Mouse (Mus musculus) hindbrain, embryonic 11.5 days (tissue): ENCODE results near the gene Shkbp1. TPM values are rescaled to one million over a fixed set of nuclear protein-coding genes. Genes with fewer than 3 reads are reported as not detected.

ENCODE experiments used
- ATAC-seq: fragments of 200-750 bp; cut with Nextera tagmentation; 2 replicates; pipeline ENCODE4 v1.8.0; 2017; ENCODE audit warnings: mild to moderate bottlenecking, moderate TSS enrichment, moderate library complexity; ENCODE audit not compliant: low FRiP score
- DNase-seq: peaks from one replicate; pipeline ENCODE4 v3.0.0-alpha.2; 2015; ENCODE audit warnings: low spot score
- H3K27ac ChIP-seq: fragments of 300-500 bp; sonication (generic); 2 replicates; pipeline ENCODE4 v1.5.1; 2014; ENCODE audit warnings: mild to moderate bottlenecking, low read depth, low read length
- H3K27me3 ChIP-seq: fragments of 300-500 bp; sonication (generic); 2 replicates; pipeline ENCODE4 v1.6.1; 2014; ENCODE audit warnings: mild to moderate bottlenecking, low read length, moderate library complexity, mixed read lengths; ENCODE audit not compliant: control insufficient read depth, insufficient read depth
- H3K36me3 ChIP-seq: fragments of 300-500 bp; sonication (generic); 2 replicates; pipeline ENCODE4 v1.6.1; 2014; ENCODE audit warnings: mild to moderate bottlenecking, low read length, moderate library complexity, mixed read lengths; ENCODE audit not compliant: control insufficient read depth, insufficient read depth
- H3K4me1 ChIP-seq: fragments of 300-500 bp; sonication (generic); replicated peaks from 2 replicates; pipeline ENCODE4 v1.6.1; 2014; ENCODE audit warnings: low read length, mixed read lengths; ENCODE audit not compliant: control insufficient read depth, insufficient read depth
- H3K4me2 ChIP-seq: fragments of 300-500 bp; sonication (generic); replicated peaks from 2 replicates; pipeline ENCODE4 v1.6.1; 2014; ENCODE audit warnings: mild to moderate bottlenecking, low read depth, low read length
- H3K4me3 ChIP-seq: fragments of 300-500 bp; sonication (generic); 2 replicates; pipeline ENCODE4 v1.5.1; 2014; ENCODE audit warnings: low read depth, low read length
- H3K9ac ChIP-seq: fragments of 300-500 bp; sonication (generic); 2 replicates; pipeline ENCODE4 v1.6.1; 2014; ENCODE audit warnings: low read depth, low read length
- H3K9me3 ChIP-seq: fragments of 300-500 bp; sonication (generic); 2 replicates; pipeline ENCODE4 v1.6.1; 2016; ENCODE audit warnings: low read length; ENCODE audit not compliant: control insufficient read depth
- WGBS: fragments of 180-500 bp; shearing (Covaris S2); extraction: QIAGEN DNeasy Blood & Tissue Kit; methylation state at CpG from one replicate; pipeline ENCODE4 v1.1.7; 2014; 5-methylcytosine and 5-hydroxymethylcytosine counted together
- polyA plus RNA-seq: library from polyadenylated mRNA; unstranded; fragments of >200 nt; fragmentation: Nextera tagmentation; extraction: Ambion mirVana; gene quantifications from 2 replicates; pipeline ENCODE4 v1.2.1, GENCODE M21; 2014

The Shkbp1 gene
- polyA plus RNA-seq, 1 experiment from 2014 or later: 51.5 TPM

DNA sequence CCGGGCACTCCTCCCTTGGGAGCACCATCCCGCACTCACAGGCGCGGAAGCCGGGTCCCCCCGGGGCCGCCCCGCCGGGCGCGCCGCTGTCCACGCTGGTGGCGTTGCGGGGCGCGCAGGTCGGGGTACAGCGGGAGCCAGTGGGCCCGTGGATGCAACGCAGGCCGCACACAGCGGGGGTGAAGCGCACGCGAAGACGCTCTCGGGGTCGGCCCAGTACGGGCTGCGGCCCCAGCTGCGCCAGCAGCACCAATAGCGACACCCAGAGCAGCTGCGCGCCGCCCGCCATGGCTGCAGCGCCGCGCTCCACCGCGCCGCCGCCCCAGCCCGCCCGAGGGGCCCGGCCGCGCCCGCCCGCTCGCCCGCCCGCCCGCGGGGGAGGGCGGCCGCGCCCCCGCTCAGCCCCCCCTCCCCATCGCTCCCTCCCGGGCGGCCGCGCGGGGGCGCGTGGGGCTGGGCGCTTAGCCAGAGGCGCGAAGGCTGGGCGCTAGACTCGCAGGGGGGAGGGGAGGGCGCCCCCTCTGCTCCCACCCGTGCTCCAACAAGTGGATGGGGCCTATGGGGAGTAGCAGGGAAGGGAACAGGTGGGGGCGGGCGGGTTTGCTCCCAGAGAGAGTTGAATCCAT lies 22.4 kb downstream of the Shkbp1 start:
- H3K4me1 ChIP-seq: peaks cover 21% of the 10 kb centered on the region
- no peaks in the 10 kb centered on the region for H3K9me3 ChIP-seq

DNA sequence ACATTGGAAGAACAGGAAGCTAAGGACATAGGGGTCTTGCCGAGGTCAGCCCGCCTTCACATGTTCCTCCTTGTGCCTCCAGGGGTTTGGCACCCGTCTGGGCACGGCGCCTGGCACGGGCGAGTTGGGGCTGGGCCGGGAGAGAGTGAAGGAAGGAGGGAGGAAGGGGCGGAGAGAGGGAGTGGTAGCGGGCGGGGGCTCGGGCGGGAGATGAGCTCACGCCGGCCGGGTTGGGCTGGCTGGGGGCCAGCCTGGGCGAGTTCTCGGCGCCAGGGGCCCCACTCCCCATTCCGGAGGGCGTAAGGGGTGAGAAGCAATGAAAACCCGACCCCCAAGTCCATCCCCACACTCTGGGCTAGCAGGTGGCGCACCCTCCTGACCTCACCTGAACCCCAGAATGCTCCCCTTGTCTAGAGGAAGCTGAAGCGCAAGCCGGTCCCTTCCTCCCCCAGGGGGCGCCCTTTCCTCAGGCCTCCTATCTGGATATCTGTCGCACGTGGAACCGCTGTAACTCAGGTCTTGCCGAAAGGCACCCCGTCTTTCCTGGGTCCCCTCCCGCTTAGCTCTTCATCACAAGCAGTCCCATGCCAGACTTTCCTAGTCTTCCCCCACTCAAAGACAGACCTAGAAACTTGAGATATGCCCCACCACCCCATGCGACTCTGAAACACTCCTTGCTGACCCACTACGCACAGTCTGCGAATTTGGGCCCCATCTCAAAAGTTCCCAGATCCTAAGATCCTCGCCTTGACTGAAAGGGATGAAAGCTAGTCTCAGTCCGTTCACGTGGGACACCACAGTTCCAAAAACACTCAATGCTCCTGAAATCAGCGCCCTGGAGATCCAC lies 23.2 kb downstream of the Shkbp1 start:
- peak overlapping the region; percentile 57 for H3K4me2 ChIP-seq
- H3K9me3 ChIP-seq: no peaks in the 10 kb centered on the region
- peak overlapping the region; percentile 31 for H3K4me3 ChIP-seq
- no peak overlapping the region for H3K9ac ChIP-seq
- H3K36me3 ChIP-seq: no peaks in the 10 kb centered on the region
- H3K4me1 ChIP-seq: peaks cover 21% of the 10 kb centered on the region
- H3K27me3 ChIP-seq: peaks cover 94% of the 10 kb centered on the region
- DNase-seq (peak; percentile 88), ATAC-seq (no peak)
- under 1% methylated on average over 37 of the region's 39 CpGs for WGBS
- H3K27ac ChIP-seq: no peak overlapping the region

More for the DNA sequence above, 22.4 kb downstream of the Shkbp1 start:
- Histone ChIP-seq H3K9ac (0 out of 2 replicates have a peak overlapping the region, but pooled peaks have one; percentile 17), H3K27me3 (peaks cover 90% of the 10 kb centered on the region), H3K36me3 (no peaks in the 10 kb centered on the region), H3K4me2 (peak overlapping the region; percentile 57), H3K4me3 (peak overlapping the region; percentile 31), H3K27ac (no peak overlapping the region)
- under 1% methylated on average over 39 of the region's 77 CpGs for WGBS
- ATAC-seq: no peak
- peak; percentile 56 for DNase-seq

DNA sequence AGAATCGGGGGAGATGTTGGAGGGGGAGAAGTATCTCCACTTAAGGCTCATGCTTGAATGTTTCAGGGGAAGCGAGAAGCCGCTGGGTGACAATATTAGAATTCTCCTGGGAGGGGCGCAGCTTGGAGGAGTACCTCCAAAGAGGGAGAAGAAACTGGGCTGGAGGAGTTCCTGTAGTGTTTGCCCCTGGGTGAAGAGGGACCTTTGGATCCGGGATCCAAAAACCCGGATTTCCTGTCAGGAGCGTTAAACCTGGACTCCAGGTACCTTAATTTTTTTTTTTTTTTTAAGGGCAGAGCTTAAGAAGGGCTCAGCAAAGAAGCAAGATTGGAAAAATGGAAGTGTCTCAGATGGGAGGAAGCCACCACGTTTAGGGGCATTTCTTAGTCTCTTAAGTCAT lies 24.0 kb downstream of the Shkbp1 start:
- H3K4me2 ChIP-seq: no peak overlapping the region
- no peak overlapping the region for H3K9ac ChIP-seq
- no peaks in the 10 kb centered on the region for H3K9me3 ChIP-seq
- no peak overlapping the region for H3K27ac ChIP-seq
- peaks cover 21% of the 10 kb centered on the region for H3K4me1 ChIP-seq
- peaks cover 96% of the 10 kb centered on the region for H3K27me3 ChIP-seq
- no peaks in the 10 kb centered on the region for H3K36me3 ChIP-seq
- WGBS: 6% methylated on average over 8 of the region's 8 CpGs
- H3K4me3 ChIP-seq: no peak overlapping the region
- ATAC-seq (no peak), DNase-seq (no peak)

DNA sequence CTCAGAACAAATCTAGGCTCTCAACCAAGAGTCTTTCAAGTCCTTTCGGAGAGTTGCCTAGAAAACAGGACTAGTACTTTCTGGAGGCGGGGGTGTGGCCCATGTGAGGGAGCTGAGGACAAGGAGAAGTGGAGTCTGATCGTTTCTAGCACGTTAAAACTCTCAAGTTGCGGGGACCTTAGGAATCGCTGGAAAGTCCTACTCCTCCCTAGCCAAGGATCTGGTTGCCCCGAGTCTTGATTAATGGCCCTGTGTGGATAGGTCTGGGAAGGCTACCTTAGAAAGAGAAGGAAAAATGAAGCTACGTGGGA lies 24.3 kb downstream of the Shkbp1 start:
- H3K9ac ChIP-seq: no peak overlapping the region
- H3K27me3 ChIP-seq: peaks cover 97% of the 10 kb centered on the region
- ATAC-seq (no peak), DNase-seq (no peak)
- H3K4me2 ChIP-seq: no peak overlapping the region
- H3K36me3 ChIP-seq: no peaks in the 10 kb centered on the region
- H3K27ac ChIP-seq: no peak overlapping the region
- H3K4me1 ChIP-seq: peaks cover 21% of the 10 kb centered on the region
- WGBS: 5% methylated on average over 8 of the region's 8 CpGs
- H3K9me3 ChIP-seq: no peaks in the 10 kb centered on the region
- no peak overlapping the region for H3K4me3 ChIP-seq

DNA sequence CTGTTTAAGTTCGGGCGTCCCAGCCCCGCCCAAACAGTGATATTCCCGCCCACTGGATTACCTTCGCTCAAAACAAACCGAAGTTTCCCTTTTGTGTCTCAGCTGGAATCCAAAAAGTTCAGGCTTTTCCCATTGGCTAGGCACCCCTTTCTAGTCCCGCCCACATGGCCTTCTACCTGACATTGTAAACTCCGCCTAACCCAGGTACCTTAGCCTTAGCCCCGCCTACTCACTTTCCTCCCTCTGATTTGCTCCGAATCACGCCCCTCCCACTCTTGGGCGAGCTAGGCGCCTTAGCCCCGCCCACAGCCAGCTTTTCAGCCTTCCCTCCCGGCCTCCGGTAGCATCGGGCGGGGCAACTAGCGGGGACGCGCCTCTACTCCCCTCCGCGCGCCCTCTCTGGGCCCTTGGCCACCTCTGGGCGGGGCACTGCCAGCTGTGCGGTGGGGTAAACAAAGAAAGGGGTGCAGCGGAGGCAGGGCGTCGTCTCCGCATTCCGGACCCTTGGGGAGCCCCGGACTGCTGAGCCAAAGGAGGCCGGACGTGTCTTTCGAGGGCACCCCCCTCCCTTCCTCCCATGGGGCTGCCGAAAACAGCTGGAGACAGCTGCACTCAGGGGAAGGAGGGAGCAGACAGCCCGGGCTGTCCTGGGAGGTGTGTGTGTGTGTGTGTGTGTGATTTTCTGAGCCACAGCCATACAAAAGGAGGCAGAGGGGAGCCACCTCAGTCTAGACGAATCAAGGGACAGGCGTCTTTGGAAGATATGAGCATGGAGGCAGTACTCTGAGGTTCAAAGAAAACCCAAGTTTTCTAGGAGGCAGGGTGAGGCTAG lies 24.9 kb downstream of the Shkbp1 start:
- no peak overlapping the region for H3K27ac ChIP-seq
- peaks cover 24% of the 10 kb centered on the region for H3K4me1 ChIP-seq
- WGBS: 1% methylated on average over 35 of the region's 39 CpGs
- ATAC-seq: 0 out of 2 replicates have a peak, but pooled peaks have one; percentile 10
- no peak overlapping the region for H3K9ac ChIP-seq
- H3K4me3 ChIP-seq: peak overlapping the region; percentile 30
- no peaks in the 10 kb centered on the region for H3K9me3 ChIP-seq
- H3K27me3 ChIP-seq: peaks cover 98% of the 10 kb centered on the region
- H3K36me3 ChIP-seq: no peaks in the 10 kb centered on the region
- DNase-seq: peak; percentile 81
- peak overlapping the region; percentile 56 for H3K4me2 ChIP-seq

DNA sequence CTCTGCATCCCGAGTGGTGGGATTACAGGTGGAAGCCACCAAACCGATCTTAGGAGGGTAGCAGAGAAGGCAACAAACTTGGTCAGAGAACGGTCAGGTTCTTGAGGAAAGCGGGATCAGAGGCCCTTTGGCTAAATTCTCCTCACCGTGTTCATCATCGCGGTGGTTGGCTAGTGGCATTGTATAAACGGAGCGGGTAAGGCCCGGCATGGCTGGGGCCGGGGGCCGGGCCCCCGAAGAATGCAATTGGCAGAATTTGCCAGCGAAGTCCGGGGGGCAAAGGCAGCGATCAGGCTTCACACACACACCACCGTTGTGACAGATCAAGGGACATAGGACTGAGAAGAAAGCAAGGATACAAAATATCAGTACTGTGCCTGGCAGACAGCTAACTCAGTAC lies 25.8 kb downstream of the Shkbp1 start:
- H3K27me3 ChIP-seq: peaks cover 98% of the 10 kb centered on the region
- H3K4me3 ChIP-seq: no peak overlapping the region
- no peaks in the 10 kb centered on the region for H3K36me3 ChIP-seq
- DNase-seq (no peak), ATAC-seq (no peak)
- H3K27ac ChIP-seq: no peak overlapping the region
- WGBS: 23% methylated on average over 17 of the region's 17 CpGs
- peaks cover 24% of the 10 kb centered on the region for H3K4me1 ChIP-seq
- no peak overlapping the region for H3K4me2 ChIP-seq
- H3K9me3 ChIP-seq: no peaks in the 10 kb centered on the region
- H3K9ac ChIP-seq: no peak overlapping the region

DNA sequence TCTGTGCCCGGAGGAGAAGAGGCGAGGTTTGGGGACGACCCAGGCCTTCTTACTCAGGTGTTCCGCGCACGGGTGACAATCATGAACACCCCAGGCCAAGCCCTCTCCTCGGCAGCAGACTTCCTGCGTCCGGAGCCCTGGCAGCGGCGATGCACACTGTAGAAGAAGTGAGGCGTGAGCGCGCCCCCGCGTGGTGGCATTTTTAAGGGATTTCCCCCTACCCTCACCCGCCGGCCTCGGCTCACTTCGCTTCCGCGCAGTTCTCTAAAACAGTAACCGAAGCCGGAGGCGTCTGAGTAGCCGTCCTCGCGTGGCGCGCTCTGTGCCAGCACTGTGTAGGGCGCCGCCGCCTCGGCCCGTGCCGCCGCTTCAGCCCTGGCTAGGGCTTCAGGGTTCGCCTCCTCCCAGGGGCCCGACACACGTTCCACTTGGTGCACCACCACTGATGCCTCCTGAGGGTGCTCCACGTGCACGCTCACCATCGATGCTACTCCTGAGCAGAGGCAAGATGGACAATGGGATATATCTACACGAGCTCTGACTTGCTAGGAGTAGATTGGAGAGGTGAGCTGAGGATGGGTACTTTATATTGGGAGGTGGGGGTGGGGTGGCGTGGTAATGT lies 26.4 kb downstream of the Shkbp1 start:
- 4% methylated on average over 45 of the region's 45 CpGs for WGBS

DNA sequence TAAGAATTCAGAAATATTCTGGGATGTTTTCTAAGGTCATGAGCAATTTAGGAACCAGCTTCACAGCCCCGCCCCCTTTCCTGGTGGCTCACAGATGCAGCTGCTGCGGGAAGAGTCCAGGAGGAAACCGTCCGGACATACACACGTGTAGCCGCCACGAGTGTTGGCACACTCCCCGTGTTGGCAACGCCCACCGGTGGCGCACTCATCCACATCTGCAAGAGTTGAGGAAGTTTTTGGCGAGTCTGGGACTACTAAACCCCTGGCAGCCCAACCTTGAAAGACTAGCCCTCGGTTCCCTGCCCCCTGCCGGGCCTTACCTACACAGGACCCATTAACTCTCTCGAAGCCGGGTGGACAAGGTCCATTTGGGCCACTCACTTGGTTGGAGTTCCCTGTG lies 27.2 kb downstream of the Shkbp1 start:
- Histone ChIP-seq H3K27ac (no peak overlapping the region), H3K36me3 (no peaks in the 10 kb centered on the region), H3K4me2 (no peak overlapping the region), H3K27me3 (peaks cover 90% of the 10 kb centered on the region), H3K4me1 (peaks cover 17% of the 10 kb centered on the region), H3K9me3 (no peaks in the 10 kb centered on the region), H3K9ac (no peak overlapping the region), H3K4me3 (no peak overlapping the region)
- ATAC-seq (no peak), DNase-seq (no peak)
- 31% methylated on average over 16 of the region's 16 CpGs for WGBS

More for the DNA sequence above, 26.4 kb downstream of the Shkbp1 start:
- H3K27ac ChIP-seq: no peak overlapping the region
- peaks cover 20% of the 10 kb centered on the region for H3K4me1 ChIP-seq
- H3K9me3 ChIP-seq: no peaks in the 10 kb centered on the region
- 0 out of 2 replicates have a peak overlapping the region, but pooled peaks have one; percentile 12 for H3K9ac ChIP-seq
- H3K4me3 ChIP-seq: peak overlapping the region; percentile 6; the same call in 1 of the 2 replicates
- H3K27me3 ChIP-seq: peaks cover 97% of the 10 kb centered on the region
- peak overlapping the region; percentile 38 for H3K4me2 ChIP-seq
- DNase-seq (peak; percentile 93), ATAC-seq (peak; percentile 17; the same call in 1 of the 2 replicates)
- H3K36me3 ChIP-seq: no peaks in the 10 kb centered on the region
